Mouse (Mus musculus) midbrain, embryonic 13.5 days (tissue): ENCODE measurements at regions not wholly inside any gene's neighbourhood (a gene's known extent, or its start where the extent isn't known, plus 50 kb on each side); places are given as distances from the start of the nearest gene placed in this dataset.

ENCODE experiments used
- ATAC-seq: fragments of 200-750 bp; cut with Nextera tagmentation; 2 replicates; pipeline ENCODE4 v1.8.0; 2017; ENCODE audit warnings: mild to moderate bottlenecking, moderate TSS enrichment, moderate library complexity
- H3K27ac ChIP-seq: fragments of 300-500 bp; sonication (generic); 2 replicates; pipeline ENCODE4 v1.5.1; 2015; ENCODE audit warnings: inconsistent platforms, mild to moderate bottlenecking, moderate library complexity
- H3K27me3 ChIP-seq: fragments of 300-500 bp; sonication (generic); 2 replicates; pipeline ENCODE4 v1.6.1; 2015; ENCODE audit warnings: mild to moderate bottlenecking, inconsistent platforms
- H3K36me3 ChIP-seq: fragments of 300-500 bp; sonication (generic); 2 replicates; pipeline ENCODE4 v1.6.1; 2015; ENCODE audit warnings: mild to moderate bottlenecking, inconsistent platforms
- H3K4me1 ChIP-seq: fragments of 300-500 bp; sonication (generic); replicated peaks from 2 replicates; pipeline ENCODE4 v1.6.1; 2015; ENCODE audit warnings: inconsistent platforms
- H3K4me2 ChIP-seq: fragments of 300-500 bp; sonication (generic); replicated peaks from 2 replicates; pipeline ENCODE4 v1.6.1; 2015; ENCODE audit warnings: moderate library complexity, mild to moderate bottlenecking, inconsistent platforms
- H3K4me3 ChIP-seq: fragments of 300-500 bp; sonication (generic); replicated peaks from 2 replicates; pipeline ENCODE4 v1.5.1; 2015; ENCODE audit warnings: mild to moderate bottlenecking, inconsistent platforms
- H3K9ac ChIP-seq: fragments of 300-500 bp; sonication (generic); replicated peaks from 2 replicates; pipeline ENCODE4 v1.6.1; 2015; ENCODE audit warnings: mild to moderate bottlenecking, inconsistent platforms
- H3K9me3 ChIP-seq: fragments of 300-500 bp; sonication (generic); 2 replicates; pipeline ENCODE4 v1.6.1; 2016; ENCODE audit warnings: mild to moderate bottlenecking, inconsistent platforms
- WGBS: fragments of 180-500 bp; shearing (Covaris S2); methylation state at CpG from one replicate; pipeline ENCODE4 v1.1.7; 2015; 5-methylcytosine and 5-hydroxymethylcytosine counted together

- Histone ChIP-seq H3K27ac (no peak overlapping the region), H3K36me3 (no peaks in the 10 kb centered on the region), H3K4me1 (peaks cover 4% of the 10 kb centered on the region; the same call in 1 of the 2 replicates), H3K9me3 (no peaks in the 10 kb centered on the region), H3K9ac (no peak overlapping the region), H3K4me3 (no peak overlapping the region), H3K27me3 (no peaks in the 10 kb centered on the region), H3K4me2 (no peak overlapping the region)
- no peak for ATAC-seq
- WGBS = 89% methylated on average over 3 of the region's 3 CpGs
These were observed 56.8 kb upstream of the Gm6657 start for GRCm38 (mm10) chr12:78137196-78137595.

- H3K27ac ChIP-seq = no peak overlapping the region
- H3K27me3 ChIP-seq = no peaks in the 10 kb centered on the region
- 84% methylated on average over 1 of the region's 1 CpGs for WGBS
- no peak overlapping the region for H3K4me3 ChIP-seq
- H3K4me1 ChIP-seq = 0 out of 2 replicates have a peak, but pooled peaks cover under 1% of the 10 kb centered on the region
- no peaks in the 10 kb centered on the region for H3K9me3 ChIP-seq
- H3K4me2 ChIP-seq = no peak overlapping the region
- no peaks in the 10 kb centered on the region for H3K36me3 ChIP-seq
- no peak for ATAC-seq
- no peak overlapping the region for H3K9ac ChIP-seq
These were observed 55.6 kb upstream of the Gm6657 start for GRCm38 (mm10) chr12:78138467-78138866.
